Mouse (Mus musculus) neutrophil, adult 5-6 weeks (primary cell): Measurements from ENCODE around the gene Gm3029. TPM values are rescaled to one million over a fixed set of nuclear protein-coding genes. Genes with fewer than 3 reads are reported as not detected.
"Not testable (repeated sequence)": the region's sequence is repeated elsewhere in the genome, so short reads cannot be mapped to it uniquely, and the experiment has no call there.

Source experiments
- ATAC-seq: fragments of 151-379, 151-347 bp; 2 replicates; pipeline ENCODE4 v1.8.0; 2017; ENCODE audit warnings: mild to moderate bottlenecking, moderate TSS enrichment; ENCODE audit not compliant: insufficient number of reproducible peaks, poor library complexity, low FRiP score, severe bottlenecking; ENCODE audit errors: extremely low read depth
- total RNA-seq: library from RNA; stranded (forward); fragments of 200-1000 nt; gene quantifications from 2 replicates; pipeline ENCODE4 v1.2.3, GENCODE M21; 2017

Gm3029 gene
- not detected in 2 replicates for total RNA-seq

DNA sequence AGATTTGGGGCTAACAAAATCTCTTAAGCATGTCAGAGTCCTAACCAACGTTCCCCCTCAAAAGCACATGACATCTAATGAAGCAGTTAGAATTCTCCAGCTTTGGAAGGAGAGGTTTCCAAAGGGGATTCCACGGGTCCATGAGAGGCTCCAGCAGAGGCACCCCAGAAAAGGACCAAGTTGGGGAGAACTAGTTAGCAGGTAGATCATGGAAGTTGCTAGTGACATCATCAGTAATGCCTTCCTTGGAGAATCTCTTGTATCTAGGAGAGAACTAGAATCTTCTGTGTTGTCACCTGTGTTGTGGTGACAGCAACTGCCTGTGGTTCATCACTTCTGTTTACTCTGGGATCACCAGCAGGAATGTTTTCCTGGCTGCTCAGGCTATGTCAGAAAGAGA, at the start of gene Gm3029:
Gene Gm3029, plus strand, starts transcription at position 301 of the 400 bp plus-strand sequence.
- ATAC-seq: not testable (repeated sequence)

DNA sequence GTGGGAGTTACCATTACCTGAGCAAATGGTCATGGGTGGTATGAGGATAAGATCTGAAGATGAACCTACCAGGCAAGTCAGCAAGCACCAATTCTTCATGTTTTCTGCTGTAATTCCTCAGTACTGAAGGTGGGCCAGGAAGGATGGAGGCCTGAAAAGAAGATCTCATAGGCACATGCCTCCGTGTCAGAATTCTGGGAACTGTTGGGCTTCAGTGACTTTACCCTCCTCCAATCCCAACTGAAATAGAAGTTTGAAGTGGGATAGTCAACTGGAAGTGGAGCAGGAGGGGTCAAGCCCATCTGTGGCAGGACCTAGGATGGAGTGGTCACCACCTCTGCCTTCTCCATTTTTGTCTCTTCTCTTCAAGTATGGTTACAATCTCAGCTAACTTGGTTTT, 47.7 kb upstream of the Gm3029 start, which contains the start of gene Gm2916:
Gene Gm2916, plus strand, starts transcription at position 301 of the 400 bp plus-strand sequence.
- not testable (repeated sequence) for ATAC-seq

DNA sequence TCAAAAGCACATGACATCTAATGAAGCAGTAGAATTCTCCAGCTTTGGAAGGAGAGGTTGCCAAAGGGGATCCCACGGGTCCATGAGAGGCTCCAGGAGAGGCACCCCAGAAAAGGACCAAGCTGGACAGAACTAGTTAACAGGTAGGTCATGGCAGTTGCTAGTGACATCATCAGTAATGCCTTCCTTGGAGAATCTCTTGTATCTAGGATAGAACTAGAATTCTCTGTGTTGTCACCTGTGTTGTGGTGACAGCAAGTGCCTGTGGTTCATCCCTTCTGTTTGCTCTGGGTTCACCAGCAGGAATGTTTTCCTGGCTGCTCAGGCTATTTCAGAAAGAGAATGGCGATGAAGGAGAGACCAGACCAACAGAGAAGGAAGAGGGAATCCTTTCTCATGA, 31.7 kb downstream of the Gm3029 start, which contains the start of gene Gm3095:
Gene Gm3095, plus strand, starts transcription at position 301 of the 400 bp plus-strand sequence.
- ATAC-seq: not testable (repeated sequence)

Other genes with a start within 250 kb of the Gm3029 start
- gene Gm3043, start 243.0 kb upstream of the Gm3029 start, total RNA-seq: not detected in 2 replicates
- gene Gm3002, start 121.7 kb upstream of the Gm3029 start, total RNA-seq: not detected in 2 replicates
- gene Gm3033, start 85.5 kb upstream of the Gm3029 start, total RNA-seq: not detected in 2 replicates
- not detected in 2 replicates for gene Gm2916, start 47.6 kb upstream of the Gm3029 start, total RNA-seq
- gene Gm3095, start 31.8 kb downstream of the Gm3029 start, total RNA-seq: 0.23 TPM in 1 of 2 replicates, not detected in the other
- gene Gm3099, start 66.6 kb downstream of the Gm3029 start, total RNA-seq: not detected in 2 replicates
- gene Gm5796, start 92.2 kb downstream of the Gm3029 start, total RNA-seq: not detected in 2 replicates
- not detected in 2 replicates for gene Gm3115, start 152.4 kb downstream of the Gm3029 start, total RNA-seq
- not detected in 2 replicates for gene Gm8108, start 178.8 kb downstream of the Gm3029 start, total RNA-seq
- gene Gm3127, start 233.3 kb downstream of the Gm3029 start, total RNA-seq: not detected in 2 replicates